Mouse (Mus musculus) liver, postnatal 0 days (tissue): ENCODE results near the gene Gm20388.

Experiments used
- CTCF ChIP-seq: sonication (generic); IDR thresholded peaks from 2 replicates; pipeline ENCODE4 v1.5.1; 2016; ENCODE audit warnings: antibody characterized with exemption, low read depth
- EP300 ChIP-seq: IDR thresholded peaks from 2 replicates; pipeline ENCODE4 v1.6.1; 2016; ENCODE audit warnings: antibody characterized with exemption, low read depth, mild to moderate bottlenecking

DNA sequence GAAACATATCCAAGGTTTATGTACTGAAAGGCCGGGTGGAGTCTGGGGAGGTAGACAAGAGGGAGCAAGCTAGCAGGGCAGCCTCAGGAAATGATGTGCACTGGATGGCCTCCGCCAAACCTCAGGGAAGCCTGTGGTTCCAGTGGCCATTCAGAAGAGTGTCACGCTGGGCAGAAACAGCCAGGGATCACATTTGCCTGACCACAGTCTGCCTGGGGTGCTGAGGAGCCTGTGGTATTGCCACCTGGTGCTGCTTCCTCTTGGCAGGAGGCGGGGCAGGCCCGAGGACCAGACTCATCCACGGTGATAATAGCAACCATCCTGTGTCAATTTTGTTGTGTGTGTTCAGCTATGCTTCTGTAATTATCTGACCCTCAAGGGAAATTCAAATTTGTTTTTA is 3762.0 kb downstream of the Gm20388 start:
- TF ChIP-seq EP300 (no peak), CTCF (no peak)
